Mouse (Mus musculus) hindbrain, embryonic 14.5 days (tissue): ENCODE measurements at regions not wholly inside any gene's neighbourhood (a gene's known extent, or its start where the extent isn't known, plus 50 kb on each side); places are given as distances from the start of the nearest gene placed in this dataset.
A peak's percentile ranks its signal among the peaks of the same experiment; 100 is the strongest.

Source experiments
- ATAC-seq: fragments of 200-750 bp; cut with Nextera tagmentation; 2 replicates; pipeline ENCODE4 v1.8.0; 2017; ENCODE audit warnings: moderate number of reproducible peaks, mild to moderate bottlenecking, moderate TSS enrichment, moderate library complexity; ENCODE audit not compliant: low FRiP score
- DNase-seq: peaks from one replicate; pipeline ENCODE4 v3.0.0-alpha.2; 2015; ENCODE audit warnings: low spot score
- H3K27ac ChIP-seq: fragments of 300-500 bp; sonication (generic); 2 replicates; pipeline ENCODE4 v1.5.1; 2014; ENCODE audit warnings: mild to moderate bottlenecking, moderate library complexity
- H3K27me3 ChIP-seq: fragments of 300-500 bp; sonication (generic); 2 replicates; pipeline ENCODE4 v1.6.1; 2014; ENCODE audit warnings: mild to moderate bottlenecking, low read length, mixed read lengths; ENCODE audit not compliant: control insufficient read depth, insufficient read depth
- H3K36me3 ChIP-seq: fragments of 300-500 bp; sonication (generic); replicated peaks from 2 replicates; pipeline ENCODE4 v1.6.1; 2014; ENCODE audit not compliant: control insufficient read depth, insufficient read depth
- H3K4me1 ChIP-seq: fragments of 300-500 bp; sonication (generic); replicated peaks from 2 replicates; pipeline ENCODE4 v1.6.1; 2014; ENCODE audit warnings: antibody characterized with exemption, low read length, mixed read lengths; ENCODE audit not compliant: control insufficient read depth, insufficient read depth
- H3K4me2 ChIP-seq: fragments of 300-500 bp; sonication (generic); replicated peaks from 2 replicates; pipeline ENCODE4 v1.6.1; 2014; ENCODE audit warnings: mild to moderate bottlenecking, moderate library complexity
- H3K4me3 ChIP-seq: fragments of 300-500 bp; sonication (generic); replicated peaks from 2 replicates; pipeline ENCODE4 v1.5.1; 2014; ENCODE audit warnings: mild to moderate bottlenecking, low read length
- H3K9ac ChIP-seq: fragments of 300-500 bp; sonication (generic); 2 replicates; pipeline ENCODE4 v1.6.1; 2014
- H3K9me3 ChIP-seq: fragments of 300-500 bp; sonication (generic); 2 replicates; pipeline ENCODE4 v1.6.1; 2016; ENCODE audit warnings: low read length; ENCODE audit not compliant: control insufficient read depth
- WGBS: fragments of 180-500 bp; shearing (Covaris S2); extraction: QIAGEN DNeasy Blood & Tissue Kit; methylation state at CpG from one replicate; pipeline ENCODE4 v1.1.7; 2014; 5-methylcytosine and 5-hydroxymethylcytosine counted together

GRCm38 (mm10) chr3:8367659-8367969, 1242.3 kb downstream of the Zfp704 start:
- Histone ChIP-seq H3K4me1 (0 out of 2 replicates have a peak, but pooled peaks cover 3% of the 10 kb centered on the region), H3K4me2 (no peak overlapping the region), H3K9ac (no peak overlapping the region), H3K36me3 (no peaks in the 10 kb centered on the region), H3K4me3 (no peak overlapping the region), H3K27me3 (no peaks in the 10 kb centered on the region), H3K27ac (peak overlapping the region; percentile 0; the same call in 1 of the 2 replicates), H3K9me3 (no peaks in the 10 kb centered on the region)
- DNase-seq (peak; percentile 33), ATAC-seq (no peak)
- 62% methylated on average over 2 of the region's 2 CpGs for WGBS

- H3K27ac ChIP-seq, result peak overlapping the region; percentile 0
- DNase-seq, result peak; percentile 25
- H3K27me3 ChIP-seq, result no peaks in the 10 kb centered on the region
- 53% methylated on average over 3 of the region's 3 CpGs for WGBS
- H3K4me3 ChIP-seq, result no peak overlapping the region
- no peak overlapping the region for H3K9ac ChIP-seq
- H3K9me3 ChIP-seq, result no peaks in the 10 kb centered on the region
- H3K4me2 ChIP-seq, result no peak overlapping the region
- no peaks in the 10 kb centered on the region for H3K36me3 ChIP-seq
- ATAC-seq, result peak; percentile 73; the same call in 1 of the 2 replicates
- H3K4me1 ChIP-seq, result 0 out of 2 replicates have a peak, but pooled peaks cover 3% of the 10 kb centered on the region
Measured at GRCm38 (mm10) chr3:8366907-8367658, 1242.8 kb downstream of the Zfp704 start.
